Mouse (Mus musculus) C2C12 (cell line): ENCODE measurements around the gene Cacna1a.

ENCODE experiments used
- CEBPB ChIP-seq: IDR thresholded peaks from one replicate; pipeline ENCODE4 v1.6.1; 2011; ENCODE audit warnings: low read depth, mild to moderate bottlenecking, control low read depth, moderate library complexity
- CTCF ChIP-seq: IDR thresholded peaks from one replicate; pipeline ENCODE4 v1.5.1; 2011; ENCODE audit not compliant: control insufficient read depth, insufficient read depth, insufficient read length
- FOSL1 ChIP-seq: IDR thresholded peaks from one replicate; pipeline ENCODE4 v1.8.0; 2011; ENCODE audit warnings: mild to moderate bottlenecking, low read length; ENCODE audit not compliant: poor library complexity, insufficient read depth, severe bottlenecking
- MAX ChIP-seq: IDR thresholded peaks from one replicate; pipeline ENCODE4 v1.6.1; 2011; ENCODE audit warnings: mild to moderate bottlenecking, control low read depth
- MYOD1 ChIP-seq: IDR thresholded peaks from one replicate; pipeline ENCODE4 v1.6.1; 2011; ENCODE audit warnings: low read depth; ENCODE audit not compliant: control insufficient read depth, insufficient read length
- MYOG ChIP-seq: IDR thresholded peaks from one replicate; pipeline ENCODE4 v1.6.1; 2011; ENCODE audit not compliant: control insufficient read depth, insufficient read length; ENCODE audit errors: extremely low read depth
- USF1 ChIP-seq: IDR thresholded peaks from one replicate; pipeline ENCODE4 v1.6.1; 2011; ENCODE audit warnings: low read depth, mild to moderate bottlenecking, control low read depth, moderate library complexity

DNA sequence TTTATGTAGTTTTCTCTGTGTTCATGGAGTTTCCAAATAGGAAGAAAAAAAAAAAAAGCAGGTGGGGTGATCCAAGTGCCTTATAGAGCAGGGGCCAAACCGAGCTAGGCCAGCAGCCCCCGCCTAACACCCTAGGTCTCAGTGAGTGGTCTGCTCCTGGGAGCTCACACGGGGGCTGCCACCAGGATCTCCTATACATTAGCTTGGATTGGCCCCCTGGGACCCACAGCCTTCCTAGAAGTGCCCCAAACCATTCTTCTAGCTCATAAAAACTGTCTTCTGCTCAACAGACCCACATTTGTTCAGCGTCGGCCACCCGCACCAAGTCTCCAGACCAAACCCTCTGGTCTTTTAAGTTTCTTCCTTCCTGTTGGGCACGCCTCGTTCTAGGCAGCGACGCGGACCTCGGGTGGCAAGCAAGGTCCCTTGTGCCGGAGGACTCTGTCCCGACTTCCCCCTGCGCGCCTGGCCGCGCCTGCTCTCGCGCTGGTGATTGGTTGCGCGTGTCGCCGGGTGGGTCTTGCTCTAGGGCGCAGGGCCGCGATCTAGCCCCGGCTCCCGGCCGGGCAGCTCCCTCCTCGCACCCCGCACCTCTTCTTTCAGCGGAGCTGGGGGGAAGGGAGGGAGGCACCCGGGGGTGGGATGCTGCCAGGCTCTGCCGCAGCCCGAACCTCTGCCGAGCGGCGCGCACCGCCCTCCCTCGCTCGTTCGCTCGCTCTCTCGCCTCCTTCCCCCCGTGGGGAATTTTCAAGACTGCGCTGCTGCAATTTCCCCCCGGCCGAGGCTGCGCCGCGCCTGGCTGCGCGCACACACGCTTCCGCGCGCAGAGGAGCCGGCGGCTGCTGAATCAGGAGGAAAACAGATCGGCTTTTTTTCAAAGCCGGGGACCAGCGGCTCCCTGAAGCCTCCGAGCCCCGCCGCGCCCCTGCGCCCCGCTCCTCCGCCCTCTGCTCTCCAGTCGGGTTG, 25.9 kb downstream of the Cacna1a start:
- TF ChIP-seq USF1 (no peak), CTCF (no peak), MAX (no peak), FOSL1 (no peak), MYOD1 (no peak), CEBPB (no peak), MYOG (no peak)
